Mouse (Mus musculus): Measurements from ENCODE around the gene Tarbp1. TPM values are rescaled to one million over a fixed set of nuclear protein-coding genes. Genes with fewer than 3 reads are reported as not detected.

Tarbp1 gene
- total RNA-seq (2022), result 1 to 10 TPM; 2.9 to 4.9 (median 3.5) TPM

DNA sequence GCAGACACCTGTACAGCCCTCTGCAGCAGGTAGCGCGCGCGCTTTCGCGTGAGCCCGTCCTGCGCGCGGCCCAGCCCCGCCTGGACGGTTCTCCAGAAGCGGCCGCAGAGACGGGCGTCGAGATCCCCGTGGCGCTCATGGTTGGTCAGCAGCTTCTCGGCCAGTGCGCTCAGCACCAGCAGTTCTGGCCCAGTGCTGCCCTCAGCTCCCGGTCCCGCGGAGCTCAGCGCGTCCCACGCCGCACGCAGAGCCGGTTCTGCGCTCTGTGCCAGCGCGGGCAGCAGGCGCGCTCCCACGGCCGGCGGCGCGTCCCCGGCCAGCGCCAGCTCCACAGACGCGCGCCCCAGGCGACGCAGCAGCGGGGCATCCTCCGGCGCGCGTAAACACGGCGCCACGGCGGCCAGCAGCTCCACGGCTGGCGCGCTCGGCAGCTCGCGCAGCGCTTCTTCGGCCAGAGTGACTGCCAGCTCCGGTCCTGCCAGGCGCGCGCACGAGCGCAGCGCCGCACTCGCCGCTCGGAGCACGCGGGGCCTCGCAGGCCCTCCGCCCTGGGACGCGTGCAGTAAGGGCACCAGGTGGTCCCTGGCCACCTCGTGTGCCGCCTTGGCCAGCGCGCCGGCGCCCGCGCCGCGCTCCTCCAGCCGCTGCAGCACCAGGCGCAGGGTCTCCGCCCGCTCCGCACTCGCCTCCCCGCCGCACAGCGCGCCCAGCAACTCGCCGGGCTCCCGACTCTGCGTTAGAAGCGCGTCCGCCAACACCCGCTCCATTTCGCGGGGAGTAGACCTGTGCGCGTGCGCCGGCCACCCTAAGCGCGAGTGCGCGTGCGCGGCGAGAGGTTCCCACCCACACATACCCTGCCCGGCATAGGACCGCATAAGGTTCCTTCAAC, at the start of gene Tarbp1:
Tarbp1 (minus strand) TSS at position 767 of the 889 bp plus-strand sequence.
- peak; percentile 91 for DNase-seq (ENCODE audit: low spot score)

DNA sequence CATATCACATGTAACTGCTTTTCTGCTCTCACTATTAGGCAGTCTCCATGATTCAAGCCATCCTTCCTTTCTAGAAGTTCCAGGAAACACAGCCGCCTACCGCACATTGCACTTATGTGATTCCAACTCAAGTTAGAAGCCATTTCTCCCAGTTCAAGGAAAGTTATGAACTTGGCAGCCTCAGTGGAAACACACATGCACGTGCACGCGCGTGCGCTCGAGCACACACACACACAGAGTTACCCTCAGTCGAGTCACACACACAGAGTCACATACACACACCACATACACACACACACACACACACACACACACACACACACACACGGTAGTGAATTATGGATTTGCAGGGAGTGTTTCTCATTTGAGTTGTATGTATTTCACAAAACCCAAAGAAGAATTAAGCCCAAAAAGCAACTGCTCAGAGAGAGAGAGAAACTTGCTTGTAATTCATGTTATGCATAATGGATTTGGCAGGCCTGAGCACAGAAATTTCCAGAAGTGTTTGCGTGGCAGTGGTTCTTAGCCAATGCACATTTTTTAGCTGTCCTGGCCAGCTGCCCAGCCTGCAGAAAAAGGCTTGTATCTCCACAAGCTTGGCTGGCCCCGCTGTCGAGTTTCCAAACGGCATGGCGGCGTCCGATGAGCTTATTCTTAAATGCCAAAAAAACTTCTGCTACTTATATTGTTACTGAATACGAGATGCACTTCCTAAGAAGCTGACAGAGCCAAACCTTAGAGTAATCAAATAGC, 49.5 kb upstream of the Tarbp1 start:
- DNase-seq (ENCODE audit: low spot score), result peak; percentile 79

DNA sequence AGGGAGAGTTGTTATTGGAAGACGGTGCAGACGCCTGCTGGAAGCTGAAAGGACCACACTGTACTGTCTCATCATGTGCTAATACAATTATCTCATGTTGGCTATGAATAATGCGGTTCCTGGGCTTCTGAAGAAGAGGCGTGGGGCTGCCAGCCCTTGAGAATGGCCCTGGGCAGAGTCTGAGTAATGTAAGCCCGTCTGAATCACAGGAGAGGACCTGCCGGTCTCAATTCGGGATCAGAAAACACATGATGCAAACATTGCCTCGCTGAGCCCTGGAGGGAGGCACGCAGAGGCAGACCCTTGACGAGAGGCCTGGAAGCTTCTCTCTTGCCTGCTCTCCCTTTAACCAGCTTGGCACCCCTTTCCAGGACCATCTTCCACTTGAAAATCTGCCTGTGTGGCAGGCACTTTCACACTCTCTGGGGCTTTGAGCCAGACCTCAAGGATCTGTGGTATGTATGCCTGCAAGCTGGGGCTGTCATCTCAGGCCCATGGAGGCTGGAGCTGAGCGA, 48.3 kb upstream of the Tarbp1 start:
- DNase-seq (ENCODE audit: low spot score), result no peak

DNA sequence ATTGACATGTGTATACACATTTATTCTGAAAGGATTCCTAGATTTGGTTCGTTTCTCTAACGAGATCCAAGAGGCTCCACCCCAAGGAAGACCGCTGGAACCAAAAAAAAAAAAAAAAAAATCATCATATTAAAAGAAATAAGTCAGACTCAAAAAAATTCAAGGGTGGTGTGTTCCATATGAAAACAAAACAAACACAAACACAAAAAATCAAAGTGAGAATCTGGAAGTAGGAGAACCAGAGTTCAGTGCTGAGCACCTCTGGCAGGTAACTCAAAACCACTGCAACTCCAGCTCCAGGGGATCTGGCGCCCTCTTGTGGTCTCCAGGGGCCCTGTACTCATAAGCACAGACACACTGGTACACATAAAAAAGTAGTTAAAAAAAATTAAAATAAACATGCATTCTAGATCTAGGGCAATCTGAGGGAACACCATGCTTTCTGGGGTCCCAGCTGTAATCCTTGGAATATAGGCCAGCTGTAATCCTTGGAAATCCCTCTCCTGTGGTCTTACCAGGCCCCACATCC, 44.6 kb upstream of the Tarbp1 start:
- no peak for DNase-seq (ENCODE audit: low spot score)

DNA sequence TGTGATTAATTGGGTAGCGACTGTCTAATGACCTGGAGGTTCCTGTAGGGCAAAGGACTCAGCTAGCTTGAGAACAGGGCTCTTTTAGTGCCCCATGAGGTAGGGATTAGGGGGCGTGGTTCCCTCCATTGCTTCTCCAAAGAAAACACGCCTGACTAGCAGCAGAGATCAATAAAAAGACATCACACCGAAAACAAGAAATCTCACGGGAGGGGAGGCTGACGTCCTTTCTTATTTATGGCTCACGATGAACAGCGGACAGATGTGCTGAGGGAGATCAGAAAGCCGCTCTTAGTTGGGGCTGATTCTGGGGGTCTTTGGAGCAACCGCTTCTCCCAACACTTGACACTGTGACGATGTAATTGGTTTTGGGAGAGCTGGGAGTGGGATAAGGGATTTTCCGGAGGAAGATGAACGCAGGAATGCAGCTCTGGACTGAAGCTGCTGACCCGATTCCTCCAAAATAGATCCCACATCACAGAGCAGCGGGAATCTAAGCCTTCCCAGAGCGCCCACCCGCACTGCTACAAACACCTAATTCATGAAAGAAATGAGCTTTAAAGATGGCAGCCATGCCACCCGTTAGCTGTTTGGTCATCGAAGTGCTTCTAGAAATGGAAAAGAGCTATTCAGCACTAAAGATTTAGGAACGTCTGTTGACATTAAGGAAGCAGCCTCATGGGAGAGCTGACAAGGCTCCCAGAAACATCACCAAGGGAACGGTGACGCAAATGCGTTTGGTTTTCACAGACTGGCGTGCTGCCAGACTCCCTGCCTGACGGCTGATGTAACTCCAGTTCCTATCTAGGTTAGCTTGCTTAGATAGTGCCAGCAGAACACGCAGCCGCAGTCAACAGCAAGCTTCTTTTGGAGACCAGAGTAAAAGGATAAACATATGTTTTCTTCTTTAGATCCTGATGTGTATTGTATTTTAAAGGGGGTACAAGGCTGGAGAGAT, 42.0 kb upstream of the Tarbp1 start:
- DNase-seq (ENCODE audit: low spot score), result peak; percentile 99

DNA sequence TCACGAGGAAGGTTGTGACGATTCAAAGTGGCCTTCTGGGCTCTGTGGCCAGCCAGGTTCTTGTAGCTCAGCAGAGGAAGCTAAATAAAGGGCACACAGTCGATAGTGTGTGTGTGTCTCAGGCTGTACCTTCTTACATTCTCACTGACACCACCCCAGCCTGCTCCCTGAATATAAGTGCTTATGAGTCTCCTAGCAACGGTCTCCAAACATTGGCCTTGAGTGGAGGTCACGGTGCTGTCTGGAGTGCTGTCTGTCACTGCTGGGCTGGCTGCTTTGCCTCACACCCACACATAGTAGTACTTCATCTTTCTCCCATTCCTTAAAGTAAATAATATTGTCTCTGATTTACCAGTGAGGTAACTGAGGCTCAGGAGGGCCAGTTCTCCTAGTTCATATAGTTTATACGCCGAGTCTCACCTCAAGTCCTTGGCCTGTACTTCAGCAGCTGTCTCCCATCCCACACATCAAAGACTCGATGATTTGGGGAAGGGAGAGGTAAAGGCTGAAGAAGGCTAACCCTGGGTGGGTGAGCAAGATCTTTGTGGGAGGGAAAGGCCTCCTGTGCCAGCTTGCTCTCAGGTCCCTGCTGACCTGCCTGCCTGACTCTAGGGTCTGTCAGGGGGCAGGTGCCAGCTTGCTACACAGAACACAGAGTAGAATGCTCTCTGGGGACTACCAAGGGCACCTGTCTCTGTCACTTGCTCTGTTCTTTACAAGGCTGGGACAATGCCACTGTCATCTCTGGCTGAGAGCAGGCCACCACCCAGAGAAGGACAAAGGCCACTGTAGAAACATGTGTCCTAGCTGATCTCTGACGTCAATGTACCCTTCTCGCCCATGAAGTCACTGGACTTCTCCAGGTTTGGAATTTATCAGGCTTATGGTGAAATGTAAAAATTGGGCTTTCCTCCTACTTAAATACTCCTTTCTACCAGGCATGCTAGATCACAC, 39.4 kb upstream of the Tarbp1 start:
- DNase-seq (ENCODE audit: low spot score), result peak; percentile 67

DNA sequence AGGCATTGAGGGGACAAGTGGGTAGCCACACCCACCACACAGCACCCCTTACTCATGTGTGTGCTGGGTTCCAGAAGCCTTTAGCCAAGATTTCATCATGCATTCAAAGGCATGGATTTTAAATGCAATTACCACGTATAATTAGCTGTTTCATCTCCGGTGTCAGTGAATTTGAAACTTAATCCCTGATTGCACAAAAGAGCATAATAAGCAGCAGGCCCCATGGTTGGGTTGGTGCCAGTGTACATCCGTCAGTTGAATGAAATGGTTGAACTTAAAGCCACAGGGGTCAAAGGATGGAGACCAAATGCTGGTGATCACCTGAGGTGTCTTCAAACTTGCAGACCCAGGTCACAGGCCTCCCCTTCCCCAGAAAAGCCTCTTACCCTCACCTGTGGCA, 36.0 kb upstream of the Tarbp1 start:
- no peak for DNase-seq (ENCODE audit: low spot score)

DNA sequence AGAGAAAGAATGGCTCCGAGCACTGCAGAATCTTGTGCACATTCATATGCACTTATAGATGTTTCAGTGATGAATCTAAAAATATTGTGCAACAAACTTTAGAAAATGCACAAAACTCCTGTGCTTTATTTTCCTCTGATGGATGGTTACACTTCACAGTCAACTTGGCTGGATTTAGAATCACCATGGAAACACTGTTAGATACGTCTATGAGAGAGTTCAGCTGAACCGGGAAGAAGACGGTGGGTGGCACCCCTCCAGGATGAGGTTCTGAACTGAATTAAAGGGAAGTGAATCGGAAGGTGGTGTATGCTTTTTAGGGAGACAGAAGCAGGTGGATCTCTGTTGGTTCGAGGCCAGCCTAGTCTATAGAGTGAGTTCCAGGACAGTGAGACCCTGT, 34.8 kb upstream of the Tarbp1 start:
- no peak for DNase-seq (ENCODE audit: low spot score)

DNA sequence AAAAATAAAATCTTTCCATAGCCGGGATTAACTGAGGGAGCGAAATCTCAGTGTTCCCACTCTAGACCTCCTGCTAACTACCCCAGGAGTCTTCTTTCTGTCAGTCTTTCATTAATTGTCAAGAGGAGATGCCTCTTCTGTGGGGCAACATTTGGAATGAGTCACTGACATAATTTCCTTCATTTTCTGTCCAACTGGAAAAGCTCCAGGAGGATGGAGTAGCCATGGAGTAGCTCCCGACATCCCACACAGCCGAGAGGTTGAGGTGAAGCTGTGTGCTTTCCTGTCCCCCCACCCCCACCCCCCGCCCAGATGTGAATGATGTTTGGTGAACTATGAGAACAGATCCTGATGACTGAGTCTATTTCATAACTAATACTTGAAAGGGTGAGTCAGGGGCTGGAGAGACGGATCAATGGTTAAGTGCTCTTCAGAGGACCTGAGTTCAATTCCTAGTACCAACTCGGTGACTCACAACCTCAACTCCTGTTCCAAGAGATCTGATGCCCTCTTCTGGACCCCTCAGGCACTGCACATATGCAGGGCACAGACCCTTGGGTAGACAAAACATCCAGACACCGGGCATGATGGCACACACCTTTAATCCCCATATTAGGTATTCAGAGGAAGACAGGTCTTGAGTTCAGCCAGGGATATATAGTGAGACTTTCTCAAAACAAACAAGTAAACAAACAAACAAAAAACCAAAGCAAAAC, 34.2 kb upstream of the Tarbp1 start:
- no peak for DNase-seq (ENCODE audit: low spot score)

DNA sequence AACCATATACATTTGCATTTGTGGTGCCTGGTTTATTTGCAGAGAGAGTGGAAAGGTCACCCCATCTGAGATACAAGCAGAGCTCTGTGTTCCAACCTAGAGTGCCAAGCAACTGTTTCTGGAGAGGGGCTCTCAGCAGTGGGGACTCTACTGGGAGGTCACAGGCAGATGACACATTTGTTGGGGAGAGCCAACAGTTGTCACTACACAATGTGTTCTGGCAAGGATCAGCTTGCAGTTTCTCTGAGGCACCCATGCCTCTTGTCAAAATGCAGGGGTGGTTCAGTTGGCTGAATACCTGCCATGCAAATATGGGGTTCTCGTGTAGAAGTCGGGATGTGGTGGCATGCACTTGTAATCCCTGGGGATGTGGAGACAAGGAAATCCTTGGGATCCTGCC, 33.4 kb upstream of the Tarbp1 start:
- DNase-seq (ENCODE audit: low spot score), result no peak

DNA sequence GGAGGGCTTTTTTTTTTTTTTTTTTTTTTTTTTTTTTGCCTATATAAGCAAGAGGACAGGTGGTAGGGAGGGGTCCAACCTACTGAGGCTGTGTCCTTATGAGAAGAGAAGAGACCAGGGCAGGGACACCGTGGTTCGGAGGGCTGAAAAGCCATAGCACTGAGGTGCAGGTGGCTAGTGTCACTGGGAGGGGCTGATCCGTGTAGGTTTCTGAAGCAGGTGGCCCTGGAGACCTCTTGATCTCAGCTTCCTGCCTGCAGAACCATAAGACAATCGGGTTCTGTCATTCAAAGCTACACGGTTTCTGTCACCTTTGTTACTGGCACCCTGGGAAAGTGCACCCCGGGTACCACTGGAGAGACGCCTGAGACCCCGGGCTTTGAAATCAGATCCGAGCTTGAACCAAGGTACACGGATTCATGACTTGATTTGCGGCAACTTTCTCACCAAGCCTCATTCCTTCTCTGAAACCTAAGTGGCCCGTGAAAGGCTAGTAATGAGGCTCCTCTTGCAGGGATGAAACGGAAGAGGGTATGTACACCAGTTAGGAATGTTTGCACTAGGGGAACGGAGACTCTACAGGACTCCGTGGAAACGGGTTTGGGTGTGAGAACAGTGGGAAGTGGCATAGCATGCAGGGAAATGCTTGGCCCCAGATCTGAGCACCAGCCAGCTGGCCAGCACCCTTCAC, 29.8 kb upstream of the Tarbp1 start:
- no peak for DNase-seq (ENCODE audit: low spot score)

DNA sequence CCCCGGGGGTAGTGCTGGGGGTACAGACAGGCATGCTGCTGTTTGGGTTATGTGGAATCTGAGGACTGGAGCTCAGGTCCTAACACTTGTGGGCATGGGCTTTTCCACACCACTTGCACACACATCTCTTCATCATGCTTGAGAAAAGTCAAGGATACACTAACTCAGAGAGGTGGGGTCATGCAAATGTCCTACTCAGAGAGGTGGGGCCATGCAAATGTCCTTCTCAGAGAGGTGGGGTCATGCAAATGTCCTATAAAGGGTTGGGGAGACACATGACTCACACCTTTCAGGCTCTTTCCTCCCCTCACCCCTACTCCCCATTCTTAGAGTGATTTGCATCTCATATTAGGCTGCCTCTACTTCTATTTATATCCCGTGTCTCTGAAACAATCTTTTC, 27.9 kb upstream of the Tarbp1 start:
- no peak for DNase-seq (ENCODE audit: low spot score)

DNA sequence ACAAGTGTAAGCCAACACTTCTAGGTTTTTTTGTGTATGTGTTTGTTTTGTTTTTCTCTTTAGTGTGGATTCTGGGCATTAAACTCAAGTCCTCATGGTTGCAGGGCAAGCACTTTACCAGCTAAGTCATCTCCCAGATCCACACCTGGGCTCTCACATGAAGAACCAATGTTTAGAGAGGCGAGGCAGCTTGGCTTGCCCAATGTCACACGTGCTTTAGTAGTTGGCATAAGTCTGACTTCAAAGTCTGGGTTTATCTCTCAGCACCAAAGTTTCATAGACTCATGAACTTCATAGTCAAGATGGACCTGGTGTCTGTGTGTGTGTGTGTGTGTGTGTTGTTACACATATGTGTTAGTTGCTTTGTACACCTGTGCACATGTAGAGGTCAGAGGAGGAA, 24.5 kb upstream of the Tarbp1 start:
- no peak for DNase-seq (ENCODE audit: low spot score)

DNA sequence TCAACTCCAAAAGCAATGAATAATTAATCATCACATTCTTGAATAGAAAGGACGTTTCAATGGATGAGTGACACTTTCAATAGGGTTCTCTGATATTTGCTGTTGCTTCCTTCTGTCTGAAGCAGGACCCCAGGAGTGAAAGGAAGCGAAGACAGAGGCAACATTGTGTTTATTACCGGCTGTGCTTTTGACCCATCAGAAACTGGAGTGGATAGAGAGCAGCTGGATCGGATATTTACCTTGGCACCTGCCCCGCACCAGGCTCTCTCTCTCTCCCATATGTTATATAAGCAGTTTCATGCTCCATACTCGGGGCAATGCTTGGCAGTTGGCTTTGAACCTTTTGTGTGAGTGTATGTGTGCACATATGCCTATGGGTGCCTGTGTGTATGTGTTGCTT, 23.6 kb upstream of the Tarbp1 start:
- DNase-seq (ENCODE audit: low spot score), result no peak

DNA sequence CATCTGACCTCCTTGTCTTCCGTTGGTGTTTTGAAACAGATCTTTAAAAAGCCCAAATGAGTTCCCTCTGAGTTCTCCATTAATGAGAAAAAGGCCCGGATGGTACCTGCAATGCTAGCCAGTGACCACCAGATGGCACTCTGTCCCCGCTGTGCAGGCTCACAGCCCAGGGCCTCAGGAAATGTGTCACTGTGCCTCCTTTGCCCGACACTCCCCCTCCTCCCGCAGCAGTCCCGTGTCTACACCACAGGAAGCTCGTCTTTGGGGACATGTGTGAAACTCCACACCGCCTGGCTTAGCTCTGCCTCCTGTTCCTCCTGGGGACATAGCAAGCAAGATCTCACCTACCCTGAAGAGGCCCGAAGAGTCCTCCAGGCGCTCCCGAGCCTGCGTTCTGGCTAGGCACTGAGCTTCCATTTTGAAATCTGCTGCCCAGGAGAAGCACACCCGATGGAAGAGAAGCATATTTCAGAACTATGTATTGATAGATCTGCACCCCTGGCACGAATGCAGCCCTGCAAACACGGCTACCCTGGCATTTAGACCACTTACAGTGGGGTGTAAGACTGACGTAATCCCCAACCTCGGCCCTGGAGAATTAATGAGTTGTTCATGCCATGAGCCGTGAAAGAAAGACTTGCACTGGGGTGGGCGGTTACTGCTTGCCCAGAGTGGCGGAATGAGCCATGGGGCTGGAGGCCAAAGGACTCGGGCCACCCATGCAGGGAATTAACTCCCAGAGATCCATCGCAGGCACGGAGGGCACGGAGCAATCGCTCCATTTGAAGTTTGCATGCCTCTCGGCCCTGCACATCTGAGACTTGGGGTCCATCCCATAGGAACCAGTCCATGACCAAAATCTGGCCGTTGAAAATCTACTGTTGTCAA, 22.9 kb upstream of the Tarbp1 start:
- peak; percentile 95 for DNase-seq (ENCODE audit: low spot score)

DNA sequence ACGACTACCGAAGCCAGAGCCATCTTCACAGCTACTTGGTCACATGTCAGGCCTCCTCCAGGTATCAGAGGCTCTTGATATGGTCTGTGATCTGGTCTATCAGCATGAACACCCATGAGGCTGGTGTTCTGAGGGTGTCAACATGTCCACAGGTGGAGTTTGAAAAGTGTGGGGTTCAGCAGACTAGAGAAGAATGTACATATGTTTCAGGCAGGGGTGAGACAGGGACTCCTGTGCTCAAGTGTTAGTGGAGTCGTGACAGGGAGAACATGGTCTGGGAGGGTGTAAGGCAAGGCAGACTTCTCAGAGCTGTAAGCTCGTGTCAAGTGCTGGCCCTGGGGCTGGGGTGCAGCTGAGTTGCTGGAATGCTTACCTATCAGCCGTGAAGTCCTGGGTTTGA, 22.1 kb upstream of the Tarbp1 start:
- DNase-seq (ENCODE audit: low spot score), result no peak

DNA sequence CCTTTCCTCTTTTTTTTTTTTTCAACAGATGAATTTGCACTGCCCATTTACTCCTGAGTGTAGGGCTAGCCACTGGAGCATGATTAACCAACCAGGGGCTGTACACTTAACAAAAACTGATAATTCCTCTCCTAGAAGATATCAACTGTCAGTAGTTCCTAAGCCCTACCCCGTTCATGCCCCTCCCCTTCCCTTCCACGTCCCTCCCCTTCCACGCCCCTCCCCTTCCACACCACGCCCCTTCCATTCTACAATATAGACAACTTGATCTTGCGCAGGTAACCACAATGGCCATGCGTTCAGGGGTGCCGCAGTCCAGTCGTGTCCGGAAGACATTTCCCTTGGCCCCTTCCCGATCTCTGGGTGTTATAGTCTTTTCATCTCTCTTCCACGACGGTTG, 20.6 kb upstream of the Tarbp1 start:
- DNase-seq (ENCODE audit: low spot score), result no peak

Data from heart, adult 8-10 months (tissue).